Mouse (Mus musculus) bone marrow macrophage, adult 2 months (primary cell): ENCODE results near the gene Bak1. TPM values are rescaled to one million over a fixed set of nuclear protein-coding genes. Genes with fewer than 3 reads are reported as not detected.

Experiments
- H3K27ac ChIP-seq: 2 replicates; pipeline ENCODE4 v1.5.1; 2012; ENCODE audit warnings: low read depth, low read length; ENCODE audit not compliant: insufficient read depth
- H3K4me1 ChIP-seq: 2 replicates; pipeline ENCODE4 v1.6.1; 2012; ENCODE audit warnings: low read length; ENCODE audit not compliant: control insufficient read depth, insufficient read depth
- H3K4me3 ChIP-seq: 2 replicates; pipeline ENCODE4 v1.5.1; 2012; ENCODE audit warnings: mild to moderate bottlenecking, low read length, moderate library complexity; ENCODE audit not compliant: insufficient read depth
- CTCF ChIP-seq: IDR thresholded peaks from 2 replicates; pipeline ENCODE4 v1.5.1; 2012; ENCODE audit warnings: low read depth, mild to moderate bottlenecking, low read length, moderate library complexity
- POLR2A ChIP-seq: IDR thresholded peaks from 2 replicates; pipeline ENCODE4 v1.6.1; 2012; ENCODE audit warnings: mild to moderate bottlenecking, low read depth, low read length, borderline replicate concordance
- polyA plus RNA-seq: library from polyadenylated mRNA; stranded (reverse); fragments of >200 nt; gene quantifications from 2 replicates; pipeline ENCODE4 v1.2.4, GENCODE M21; 2012; ENCODE audit not compliant: missing spikeins, insufficient read depth, insufficient read length

Bak1 gene
- polyA plus RNA-seq, 1 experiment: 83.0 TPM

GRCm38 (mm10) chr17:27070913-27071312 is 42.1 kb upstream of the Bak1 start:
- H3K27ac ChIP-seq: no peak overlapping the region

GRCm38 (mm10) chr17:27069071-27069470 is 40.3 kb upstream of the Bak1 start:
- Histone ChIP-seq H3K27ac (no peak overlapping the region), H3K4me1 (peaks cover 10% of the 10 kb centered on the region), H3K4me3 (no peak overlapping the region)
- no peak for TF ChIP-seq CTCF
- TF ChIP-seq POLR2A: no peak

More at GRCm38 (mm10) chr17:27070913-27071312, 42.1 kb upstream of the Bak1 start:
- Histone ChIP-seq H3K4me1 (peaks cover 25% of the 10 kb centered on the region), H3K4me3 (no peak overlapping the region)
- TF ChIP-seq CTCF: no peak
- TF ChIP-seq POLR2A: no peak

GRCm38 (mm10) chr17:27066065-27066464 is 37.3 kb upstream of the Bak1 start:
- TF ChIP-seq CTCF (no peak), POLR2A (no peak)
- no peak overlapping the region for H3K27ac ChIP-seq
- no peaks in the 10 kb centered on the region for H3K4me1 ChIP-seq
- no peak overlapping the region for H3K4me3 ChIP-seq

GRCm38 (mm10) chr17:27064195-27064594 is 35.4 kb upstream of the Bak1 start:
- H3K4me1 ChIP-seq: no peaks in the 10 kb centered on the region
- no peak overlapping the region for H3K27ac ChIP-seq
- H3K4me3 ChIP-seq: no peak overlapping the region
- no peak for TF ChIP-seq POLR2A
- no peak for TF ChIP-seq CTCF

GRCm38 (mm10) chr17:27063717-27064116 is 34.9 kb upstream of the Bak1 start:
- Histone ChIP-seq H3K27ac (no peak overlapping the region), H3K4me3 (no peak overlapping the region), H3K4me1 (peaks cover 2% of the 10 kb centered on the region; the same call in 1 of the 2 replicates)
- TF ChIP-seq CTCF (no peak), POLR2A (no peak)

GRCm38 (mm10) chr17:27062684-27063083 is 33.9 kb upstream of the Bak1 start:
- no peak for TF ChIP-seq POLR2A
- no peak for TF ChIP-seq CTCF
- Histone ChIP-seq H3K4me3 (no peak overlapping the region), H3K27ac (no peak overlapping the region), H3K4me1 (peaks cover 8% of the 10 kb centered on the region)

GRCm38 (mm10) chr17:27061727-27062126 is 32.9 kb upstream of the Bak1 start:
- Histone ChIP-seq H3K27ac (no peak overlapping the region), H3K4me1 (peaks cover 8% of the 10 kb centered on the region), H3K4me3 (no peak overlapping the region)
- no peak for TF ChIP-seq CTCF
- TF ChIP-seq POLR2A: no peak

- Histone ChIP-seq H3K4me3 (no peak overlapping the region), H3K4me1 (peaks cover 8% of the 10 kb centered on the region)
- TF ChIP-seq POLR2A (no peak), CTCF (no peak)
Measured at GRCm38 (mm10) chr17:27060698-27061097, 31.9 kb upstream of the Bak1 start.

GRCm38 (mm10) chr17:27057517-27058055 is 28.8 kb upstream of the Bak1 start:
- H3K4me3 ChIP-seq: peak overlapping the region; percentile 75
- H3K27ac ChIP-seq: peak overlapping the region; percentile 11; the same call in 1 of the 2 replicates
- no peak for TF ChIP-seq POLR2A
- TF ChIP-seq CTCF: no peak
- H3K4me1 ChIP-seq: peaks cover 21% of the 10 kb centered on the region

More at GRCm38 (mm10) chr17:27060698-27061097, 31.9 kb upstream of the Bak1 start:
- H3K27ac ChIP-seq: no peak overlapping the region

- H3K27ac ChIP-seq: peak within 1 kb of the TSS; percentile 64
- peaks cover 22% of the 10 kb centered on the region for H3K4me1 ChIP-seq
- TF ChIP-seq CTCF (no peak), POLR2A (no peak)
- peak within 1 kb of the TSS; percentile 75 for H3K4me3 ChIP-seq
Measured at GRCm38 (mm10) chr17:27056812-27057516, 28.2 kb upstream of the Bak1 start, which contains the start of gene Itpr3. Gene Itpr3, plus strand, starts transcription at chr17:27057304.
